Mouse (Mus musculus) lung, adult 18-20 months (tissue): ENCODE measurements around the gene Asz1.

ENCODE experiments used
- DNase-seq, 2 experiments: peaks; one replicate each; pipeline ENCODE4 v3.0.0; 2022; ENCODE audit warnings: mixed read lengths in 2 of 2

Asz1 gene

DNA sequence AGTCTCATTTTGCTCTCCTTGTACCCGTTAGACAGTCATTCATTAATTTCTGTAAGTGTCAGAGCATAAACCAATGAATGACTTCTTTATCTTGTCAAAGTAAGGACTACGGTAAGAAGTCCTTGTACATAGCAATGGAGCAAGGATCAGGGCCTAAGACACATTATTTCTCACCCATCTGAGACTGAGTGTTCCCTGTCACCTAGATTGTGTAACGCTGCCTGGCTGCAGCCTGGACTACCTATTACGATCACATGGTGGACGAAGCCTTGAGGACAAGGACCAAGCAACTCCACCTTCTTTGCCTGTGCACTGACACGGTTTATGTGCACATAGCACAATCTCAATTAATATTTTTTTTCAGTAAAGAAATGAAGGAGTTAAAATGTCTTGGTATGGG, 106.8 kb downstream of the Asz1 start:
- no peak for DNase-seq
